Mouse (Mus musculus) embryonic facial prominence, embryonic 11.5 days (tissue): ENCODE data around the gene Rcc2. TPM values are rescaled to one million over a fixed set of nuclear protein-coding genes. Genes with fewer than 3 reads are reported as not detected.
A peak's percentile ranks its signal among the peaks of the same experiment; 100 is the strongest.

Source experiments
- ATAC-seq: fragments of 200-750 bp; cut with Nextera tagmentation; replicated peaks from 2 replicates; pipeline ENCODE4 v1.8.0; 2017; ENCODE audit warnings: low read depth; ENCODE audit not compliant: insufficient number of reproducible peaks, low FRiP score, low TSS enrichment
- DNase-seq: peaks from one replicate; pipeline ENCODE4 v3.0.0-alpha.2; 2015; ENCODE audit warnings: low spot score
- H3K27ac ChIP-seq: fragments of 300-500 bp; sonication (generic); replicated peaks from 2 replicates; pipeline ENCODE4 v1.5.1; 2014; ENCODE audit warnings: mild to moderate bottlenecking, low read depth, low read length, control low read depth
- H3K27me3 ChIP-seq: fragments of 300-500 bp; sonication (generic); 2 replicates; pipeline ENCODE4 v1.6.1; 2014; ENCODE audit warnings: mild to moderate bottlenecking, low read length, moderate library complexity, mixed read lengths; ENCODE audit not compliant: control insufficient read depth, insufficient read depth
- H3K36me3 ChIP-seq: fragments of 300-500 bp; sonication (generic); replicated peaks from 2 replicates; pipeline ENCODE4 v1.6.1; 2014; ENCODE audit warnings: low read depth, mild to moderate bottlenecking, low read length, moderate library complexity, mixed read lengths; ENCODE audit not compliant: control insufficient read depth, insufficient read depth
- H3K4me1 ChIP-seq: fragments of 300-500 bp; sonication (generic); 2 replicates; pipeline ENCODE4 v1.6.1; 2014; ENCODE audit warnings: low read length, mixed read lengths; ENCODE audit not compliant: control insufficient read depth, insufficient read depth
- H3K4me2 ChIP-seq: fragments of 300-500 bp; sonication (generic); 2 replicates; pipeline ENCODE4 v1.6.1; 2014; ENCODE audit warnings: low read depth, mild to moderate bottlenecking, control low read depth, low read length, moderate library complexity
- H3K4me3 ChIP-seq: fragments of 300-500 bp; sonication (generic); 2 replicates; pipeline ENCODE4 v1.5.1; 2014; ENCODE audit warnings: low read depth, low read length, control low read depth
- H3K9ac ChIP-seq: fragments of 300-500 bp; sonication (generic); replicated peaks from 2 replicates; pipeline ENCODE4 v1.6.1; 2014; ENCODE audit warnings: mild to moderate bottlenecking, control low read depth, low read length
- H3K9me3 ChIP-seq: fragments of 300-500 bp; sonication (generic); replicated peaks from 2 replicates; pipeline ENCODE4 v1.6.1; 2016; ENCODE audit warnings: mild to moderate bottlenecking, low read length, inconsistent platforms, mixed read lengths; ENCODE audit not compliant: control insufficient read depth
- WGBS: fragments of 180-500 bp; shearing (Covaris S2); extraction: QIAGEN DNeasy Blood & Tissue Kit; methylation state at CpG from one replicate; pipeline ENCODE4 v1.1.7; 2014; 5-methylcytosine and 5-hydroxymethylcytosine counted together
- polyA plus RNA-seq: library from polyadenylated mRNA; unstranded; fragments of >200 nt; fragmentation: Nextera tagmentation; extraction: Ambion mirVana; gene quantifications from 2 replicates; pipeline ENCODE4 v1.2.1, GENCODE M21; 2014

Rcc2 gene
- polyA plus RNA-seq, 1 experiment from 2014 or later, result 87.5 TPM

- H3K36me3 ChIP-seq, result no peaks in the 10 kb centered on the region
- H3K9me3 ChIP-seq, result no peaks in the 10 kb centered on the region
- 68% methylated on average over 16 of the region's 16 CpGs for WGBS
- H3K4me3 ChIP-seq, result no peak overlapping the region
- H3K4me2 ChIP-seq, result no peak overlapping the region
- no peak overlapping the region for H3K9ac ChIP-seq
- ATAC-seq (no peak), DNase-seq (no peak)
- no peaks in the 10 kb centered on the region for H3K4me1 ChIP-seq
- no peak overlapping the region for H3K27ac ChIP-seq
- H3K27me3 ChIP-seq, result no peaks in the 10 kb centered on the region
Measured at GRCm38 (mm10) chr4:140689873-140690655, 10.3 kb upstream of the Rcc2 start.

GRCm38 (mm10) chr4:140691481-140691880 lies 8.9 kb upstream of the Rcc2 start:
- no peaks in the 10 kb centered on the region for H3K4me1 ChIP-seq
- 71% methylated on average over 7 of the region's 7 CpGs for WGBS

GRCm38 (mm10) chr4:140693513-140693912 lies 6.8 kb upstream of the Rcc2 start:
- DNase-seq, result no peak
- no peaks in the 10 kb centered on the region for H3K36me3 ChIP-seq
- no peaks in the 10 kb centered on the region for H3K4me1 ChIP-seq
- no peak overlapping the region for H3K9ac ChIP-seq
- ATAC-seq, result no peak
- no peak overlapping the region for H3K27ac ChIP-seq
- no peaks in the 10 kb centered on the region for H3K27me3 ChIP-seq
- no peak overlapping the region for H3K4me2 ChIP-seq
- H3K9me3 ChIP-seq, result no peaks in the 10 kb centered on the region
- no peak overlapping the region for H3K4me3 ChIP-seq
- 79% methylated on average over 4 of the region's 4 CpGs for WGBS

More at GRCm38 (mm10) chr4:140691481-140691880, 8.9 kb upstream of the Rcc2 start:
- Histone ChIP-seq H3K9ac (no peak overlapping the region), H3K27me3 (no peaks in the 10 kb centered on the region), H3K4me2 (no peak overlapping the region), H3K27ac (no peak overlapping the region), H3K9me3 (no peaks in the 10 kb centered on the region), H3K36me3 (no peaks in the 10 kb centered on the region), H3K4me3 (no peak overlapping the region)
- DNase-seq (no peak), ATAC-seq (no peak)

- no peaks in the 10 kb centered on the region for H3K4me1 ChIP-seq
- no peaks in the 10 kb centered on the region for H3K9me3 ChIP-seq
- peaks cover 3% of the 10 kb centered on the region; the same call in 1 of the 2 replicates for H3K27me3 ChIP-seq
- H3K27ac ChIP-seq, result no peak overlapping the region
- WGBS, result 27% methylated on average over 1 of the region's 1 CpGs
- no peak overlapping the region for H3K9ac ChIP-seq
- no peaks in the 10 kb centered on the region for H3K36me3 ChIP-seq
- H3K4me3 ChIP-seq, result no peak overlapping the region
- ATAC-seq (no peak), DNase-seq (no peak)
- H3K4me2 ChIP-seq, result no peak overlapping the region
Measured at GRCm38 (mm10) chr4:140694551-140695060, 5.7 kb upstream of the Rcc2 start.

- WGBS, result 78% methylated on average over 7 of the region's 7 CpGs
- no peaks in the 10 kb centered on the region for H3K4me1 ChIP-seq
- no peaks in the 10 kb centered on the region for H3K9me3 ChIP-seq
- no peak overlapping the region for H3K4me2 ChIP-seq
- H3K9ac ChIP-seq, result no peak overlapping the region
- H3K27me3 ChIP-seq, result peaks cover 3% of the 10 kb centered on the region; the same call in 1 of the 2 replicates
- ATAC-seq, result no peak
- H3K4me3 ChIP-seq, result no peak overlapping the region
- H3K36me3 ChIP-seq, result no peaks in the 10 kb centered on the region
- no peak overlapping the region for H3K27ac ChIP-seq
- DNase-seq, result no peak
Measured at GRCm38 (mm10) chr4:140695146-140695545, 5.2 kb upstream of the Rcc2 start.

GRCm38 (mm10) chr4:140695675-140696585 lies 4.4 kb upstream of the Rcc2 start:
- H3K4me2 ChIP-seq, result no peak overlapping the region
- DNase-seq (no peak), ATAC-seq (no peak)
- 80% methylated on average over 14 of the region's 14 CpGs for WGBS
- no peak overlapping the region for H3K4me3 ChIP-seq
- no peaks in the 10 kb centered on the region for H3K4me1 ChIP-seq
- no peaks in the 10 kb centered on the region for H3K9me3 ChIP-seq
- peaks cover 3% of the 10 kb centered on the region; the same call in 1 of the 2 replicates for H3K27me3 ChIP-seq
- no peaks in the 10 kb centered on the region for H3K36me3 ChIP-seq
- no peak overlapping the region for H3K27ac ChIP-seq
- no peak overlapping the region for H3K9ac ChIP-seq

GRCm38 (mm10) chr4:140699441-140700127 lies 757 bp upstream of the Rcc2 start:
- Histone ChIP-seq H3K27ac (no peak overlapping the region), H3K9ac (peak overlapping the region; percentile 40; the same call in 1 of the 2 replicates), H3K4me2 (peak overlapping the region; percentile 52), H3K4me3 (peak overlapping the region; percentile 22), H3K36me3 (no peaks in the 10 kb centered on the region; the same call in 1 of the 2 replicates), H3K4me1 (peaks cover 5% of the 10 kb centered on the region; the same call in 1 of the 2 replicates), H3K9me3 (no peaks in the 10 kb centered on the region), H3K27me3 (peaks cover 3% of the 10 kb centered on the region; the same call in 1 of the 2 replicates)
- 6% methylated on average over 29 of the region's 29 CpGs for WGBS
- ATAC-seq, result no peak
- peak; percentile 69 for DNase-seq
